Mouse (Mus musculus) cerebellum, adult 11-12 months (tissue): ENCODE measurements at regions not wholly inside any gene's neighbourhood (a gene's known extent, or its start where the extent isn't known, plus 50 kb on each side); places are given as distances from the start of the nearest gene placed in this dataset.

Source experiments
- DNase-seq: peaks from one replicate; pipeline ENCODE4 v3.0.0; 2022

- DNase-seq = no peak
These were observed 2618.7 kb upstream of the Gm7489 start for GRCm38 (mm10) chr15:51265971-51266370.

GRCm38 (mm10) chr15:51271632-51272312 lies 2612.9 kb upstream of the Gm7489 start:
- DNase-seq = peak; percentile 2

- DNase-seq = no peak
These were observed 2599.4 kb upstream of the Gm7489 start for GRCm38 (mm10) chr15:51285334-51285733.

- no peak for DNase-seq
These were observed 2598.4 kb upstream of the Gm7489 start for GRCm38 (mm10) chr15:51286352-51286751.

GRCm38 (mm10) chr15:51288911-51289432 lies 2595.7 kb upstream of the Gm7489 start:
- no peak for DNase-seq

- no peak for DNase-seq
These were observed 2594.8 kb upstream of the Gm7489 start for GRCm38 (mm10) chr15:51289916-51290315.

- DNase-seq = no peak
These were observed 2593.5 kb upstream of the Gm7489 start for GRCm38 (mm10) chr15:51291183-51291582.

GRCm38 (mm10) chr15:51296841-51297240 lies 2587.9 kb upstream of the Gm7489 start:
- no peak for DNase-seq

GRCm38 (mm10) chr15:51318072-51318471 lies 2566.6 kb upstream of the Gm7489 start:
- no peak for DNase-seq

GRCm38 (mm10) chr15:51318760-51319159 lies 2565.9 kb upstream of the Gm7489 start:
- no peak for DNase-seq

GRCm38 (mm10) chr15:51320366-51320894 lies 2564.3 kb upstream of the Gm7489 start:
- DNase-seq = no peak

- DNase-seq = no peak
These were observed 2561.4 kb upstream of the Gm7489 start for GRCm38 (mm10) chr15:51323284-51323683.

- no peak for DNase-seq
These were observed 2560.5 kb upstream of the Gm7489 start for GRCm38 (mm10) chr15:51324211-51324610.

GRCm38 (mm10) chr15:51327702-51328101 lies 2557.0 kb upstream of the Gm7489 start:
- no peak for DNase-seq

- no peak for DNase-seq
These were observed 2548.3 kb upstream of the Gm7489 start for GRCm38 (mm10) chr15:51336441-51336840.

GRCm38 (mm10) chr15:51346301-51346700 lies 2538.4 kb upstream of the Gm7489 start:
- no peak for DNase-seq

GRCm38 (mm10) chr15:51363391-51363790 lies 2521.3 kb upstream of the Gm7489 start:
- DNase-seq = no peak

GRCm38 (mm10) chr15:51371162-51371561 lies 2513.5 kb upstream of the Gm7489 start:
- no peak for DNase-seq

- DNase-seq = no peak
These were observed 2494.3 kb upstream of the Gm7489 start for GRCm38 (mm10) chr15:51390383-51390782.

- DNase-seq = no peak
These were observed 2493.4 kb upstream of the Gm7489 start for GRCm38 (mm10) chr15:51391352-51391751.

GRCm38 (mm10) chr15:51392449-51393405 lies 2492.0 kb upstream of the Gm7489 start:
- DNase-seq = no peak

GRCm38 (mm10) chr15:51395961-51396360 lies 2488.7 kb upstream of the Gm7489 start:
- no peak for DNase-seq

- DNase-seq = no peak
These were observed 2481.1 kb upstream of the Gm7489 start for GRCm38 (mm10) chr15:51403581-51403980.
